Mouse (Mus musculus) forebrain, embryonic 12.5 days (tissue): ENCODE measurements around the gene Olfr881. TPM values are rescaled to one million over a fixed set of nuclear protein-coding genes. Genes with fewer than 3 reads are reported as not detected.

Experiments used
- ATAC-seq: fragments of 200-750 bp; cut with Nextera tagmentation; 2 replicates; pipeline ENCODE4 v1.8.0; 2017; ENCODE audit warnings: moderate TSS enrichment; ENCODE audit not compliant: low FRiP score
- H3K27ac ChIP-seq: fragments of 300-500 bp; sonication (generic); 2 replicates; pipeline ENCODE4 v1.5.1; 2016; ENCODE audit warnings: mild to moderate bottlenecking
- H3K27me3 ChIP-seq: fragments of 300-500 bp; sonication (generic); 2 replicates; pipeline ENCODE4 v1.6.1; 2016; ENCODE audit warnings: mild to moderate bottlenecking
- H3K36me3 ChIP-seq: fragments of 300-500 bp; sonication (generic); replicated peaks from 2 replicates; pipeline ENCODE4 v1.6.1; 2016; ENCODE audit warnings: mild to moderate bottlenecking
- H3K4me1 ChIP-seq: fragments of 300-500 bp; sonication (generic); 2 replicates; pipeline ENCODE4 v1.6.1; 2016
- H3K4me2 ChIP-seq: fragments of 300-500 bp; sonication (generic); 2 replicates; pipeline ENCODE4 v1.6.1; 2016; ENCODE audit warnings: mild to moderate bottlenecking, moderate library complexity
- H3K4me3 ChIP-seq: fragments of 300-500 bp; sonication (generic); replicated peaks from 2 replicates; pipeline ENCODE4 v1.5.1; 2016; ENCODE audit warnings: mild to moderate bottlenecking
- H3K9ac ChIP-seq: fragments of 300-500 bp; sonication (generic); 2 replicates; pipeline ENCODE4 v1.6.1; 2016; ENCODE audit warnings: mild to moderate bottlenecking
- H3K9me3 ChIP-seq: fragments of 300-500 bp; sonication (generic); 2 replicates; pipeline ENCODE4 v1.6.1; 2016
- WGBS: fragments of 180-500 bp; shearing (Covaris S2); methylation state at CpG from one replicate; pipeline ENCODE4 v1.1.7; 2016; 5-methylcytosine and 5-hydroxymethylcytosine counted together
- polyA plus RNA-seq: library from polyadenylated mRNA; unstranded; fragments of >200 nt; fragmentation: Nextera tagmentation; extraction: Ambion mirVana; gene quantifications from 2 replicates; pipeline ENCODE4 v1.2.1, GENCODE M21; 2016

Olfr881 gene
- not detected in 2 replicates for polyA plus RNA-seq

GRCm38 (mm10) chr9:37991525-37991924 is at the start of gene Olfr881:
Olfr881 (plus strand) TSS chr9:37991825.
- H3K4me2 ChIP-seq: no peak within 1 kb of the TSS
- no peaks in the 10 kb centered on the region for H3K36me3 ChIP-seq
- H3K4me1 ChIP-seq: no peaks in the 10 kb centered on the region
- H3K27ac ChIP-seq: no peak within 1 kb of the TSS
- H3K4me3 ChIP-seq: no peak within 1 kb of the TSS
- no peak within 1 kb of the TSS for H3K9ac ChIP-seq
- H3K27me3 ChIP-seq: no peaks in the 10 kb centered on the region
- no peaks in the 10 kb centered on the region for H3K9me3 ChIP-seq
- no peak for ATAC-seq

GRCm38 (mm10) chr9:37998581-37999204 is 7.1 kb downstream of the Olfr881 start:
- Histone ChIP-seq H3K36me3 (no peaks in the 10 kb centered on the region), H3K4me3 (no peak overlapping the region), H3K4me2 (no peak overlapping the region), H3K9me3 (no peaks in the 10 kb centered on the region), H3K27me3 (no peaks in the 10 kb centered on the region), H3K4me1 (no peaks in the 10 kb centered on the region), H3K27ac (no peak overlapping the region), H3K9ac (no peak overlapping the region)
- ATAC-seq: no peak
- 60% methylated on average over 2 of the region's 2 CpGs for WGBS

GRCm38 (mm10) chr9:38000021-38000420 is 8.4 kb downstream of the Olfr881 start:
- Histone ChIP-seq H3K27me3 (no peaks in the 10 kb centered on the region), H3K4me1 (no peaks in the 10 kb centered on the region), H3K27ac (no peak overlapping the region), H3K36me3 (no peaks in the 10 kb centered on the region), H3K4me3 (no peak overlapping the region), H3K4me2 (no peak overlapping the region), H3K9ac (no peak overlapping the region), H3K9me3 (no peaks in the 10 kb centered on the region)
- 85% methylated on average over 1 of the region's 1 CpGs for WGBS
- ATAC-seq: no peak

GRCm38 (mm10) chr9:38025508-38025907 is 33.9 kb downstream of the Olfr881 start, which contains the start of gene Olfr883:
Olfr883 (plus strand) TSS chr9:38025808.
- Histone ChIP-seq H3K9ac (no peak within 1 kb of the TSS), H3K4me2 (no peak within 1 kb of the TSS), H3K27ac (no peak within 1 kb of the TSS), H3K36me3 (no peaks in the 10 kb centered on the region), H3K27me3 (no peaks in the 10 kb centered on the region), H3K4me3 (no peak within 1 kb of the TSS), H3K9me3 (no peaks in the 10 kb centered on the region), H3K4me1 (no peaks in the 10 kb centered on the region)
- no peak for ATAC-seq
- 92% methylated on average over 1 of the region's 1 CpGs for WGBS

Other genes with a start within 250 kb of the Olfr881 start
- not detected in 2 replicates for gene Olfr874, start 246.7 kb upstream of the Olfr881 start, polyA plus RNA-seq
- not detected in 2 replicates for gene Olfr875, start 220.0 kb upstream of the Olfr881 start, polyA plus RNA-seq
- gene Olfr876, start 188.8 kb upstream of the Olfr881 start, polyA plus RNA-seq: not detected in 2 replicates
- not detected in 2 replicates for gene Olfr877, start 137.6 kb upstream of the Olfr881 start, polyA plus RNA-seq
- gene Olfr145, start 95.1 kb upstream of the Olfr881 start, polyA plus RNA-seq: not detected in 2 replicates
- 0.06 TPM in 1 of 2 replicates, not detected in the other for gene Olfr878, start 74.0 kb upstream of the Olfr881 start, polyA plus RNA-seq
- gene Olfr883, start 34.0 kb downstream of the Olfr881 start, polyA plus RNA-seq: not detected in 2 replicates
- gene Olfr884, start 54.7 kb downstream of the Olfr881 start, polyA plus RNA-seq: not detected in 2 replicates
- not detected in 2 replicates for gene Olfr885, start 69.5 kb downstream of the Olfr881 start, polyA plus RNA-seq
- not detected in 2 replicates for gene Olfr887, start 92.2 kb downstream of the Olfr881 start, polyA plus RNA-seq
- gene Olfr888, start 116.3 kb downstream of the Olfr881 start, polyA plus RNA-seq: not detected in 2 replicates
- 0.08 and 0.09 TPM in 2 replicates for gene Olfr889, start 123.4 kb downstream of the Olfr881 start, polyA plus RNA-seq
- not detected in 2 replicates for gene Olfr890, start 150.7 kb downstream of the Olfr881 start, polyA plus RNA-seq
- not detected in 2 replicates for gene Olfr891, start 189.0 kb downstream of the Olfr881 start, polyA plus RNA-seq
- not detected in 2 replicates for gene Olfr893, start 216.5 kb downstream of the Olfr881 start, polyA plus RNA-seq
- not detected in 2 replicates for gene Olfr894, start 226.2 kb downstream of the Olfr881 start, polyA plus RNA-seq